Mouse (Mus musculus): ENCODE measurements around the gene Irf9. TPM values are rescaled to one million over a fixed set of nuclear protein-coding genes. Genes with fewer than 3 reads are reported as not detected.
A peak's percentile ranks its signal among the peaks of the same experiment; 100 is the strongest.

The Irf9 gene
- total and polyA plus RNA-seq, 2 experiments from 2014 or later = 7.3 to 14.8 TPM

DNA sequence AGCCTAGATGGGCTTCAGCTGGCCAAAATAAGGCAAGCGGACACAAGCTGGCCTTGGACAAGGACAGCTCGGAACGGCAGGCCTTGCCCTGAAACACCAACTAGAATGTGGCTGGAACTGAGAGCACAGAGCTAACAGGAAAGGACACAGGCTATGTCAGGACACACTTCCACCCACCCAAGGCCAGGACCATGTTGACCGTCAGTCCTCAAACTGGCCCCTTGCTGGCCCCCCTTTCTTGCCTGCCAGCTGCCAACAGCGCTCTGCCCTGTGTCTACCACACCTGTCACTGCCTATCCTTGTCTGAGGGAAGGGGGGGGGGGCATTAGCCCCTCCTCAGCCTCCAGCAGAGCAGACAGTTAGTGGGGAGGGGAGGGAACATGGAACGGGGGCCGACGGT is 28.1 kb upstream of the Irf9 start, which contains the start of gene Fitm1:
Gene Fitm1, plus strand, starts transcription at position 316 of the 400 bp plus-strand sequence.
- Histone ChIP-seq H3K27me3 (ENCODE audit: insufficient read depth, low read length) (no peaks in the 10 kb centered on the region), H3K27ac (no peak within 1 kb of the TSS), H3K4me1 (ENCODE audit: insufficient read depth, low read length) (no peaks in the 10 kb centered on the region), H3K9ac (replicated peaks; ENCODE audit: low read length) (no peak within 1 kb of the TSS), H3K4me3 (ENCODE audit: low read length) (no peak within 1 kb of the TSS), H3K9me3 (ENCODE audit: low read length) (no peaks in the 10 kb centered on the region), H3K36me3 (ENCODE audit: insufficient read depth, low read length) (no peaks in the 10 kb centered on the region), H3K4me2 (ENCODE audit: low read depth, low read length) (no peak within 1 kb of the TSS)
- WGBS = 93% methylated on average over 8 of the region's 8 CpGs
- TF ChIP-seq CTCF (IDR thresholded peaks at IDR 0.05; ENCODE audit: low read depth) = no peak
- ATAC-seq = no peak
- DNase-seq (ENCODE audit: low spot score) = no peak

DNA sequence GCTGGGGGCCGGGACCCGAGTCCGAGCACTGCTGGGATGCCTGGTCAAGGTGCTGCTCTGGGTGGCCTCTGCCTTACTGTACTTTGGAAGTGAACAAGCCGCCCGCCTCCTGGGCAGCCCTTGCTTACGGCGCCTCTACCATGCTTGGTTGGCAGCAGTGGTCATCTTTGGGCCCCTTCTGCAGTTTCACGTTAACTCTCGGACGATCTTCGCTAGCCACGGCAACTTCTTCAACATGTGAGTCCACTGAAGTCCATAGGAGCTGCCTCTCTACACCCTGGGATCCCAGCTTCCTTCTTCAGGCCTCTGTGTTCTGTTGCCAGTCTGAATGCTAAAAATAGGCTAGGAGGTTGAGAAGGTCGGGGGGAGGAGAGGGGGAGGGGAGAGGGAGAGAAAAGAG is 27.7 kb upstream of the Irf9 start:
- no peak for ATAC-seq
- TF ChIP-seq CTCF (IDR thresholded peaks at IDR 0.05; ENCODE audit: low read depth) = no peak
- no peaks in the 10 kb centered on the region for H3K27me3 ChIP-seq (ENCODE audit: insufficient read depth, low read length)
- H3K4me3 ChIP-seq (ENCODE audit: low read length) = no peak overlapping the region
- H3K27ac ChIP-seq = no peak overlapping the region
- DNase-seq (ENCODE audit: low spot score) = no peak
- no peak overlapping the region for H3K9ac ChIP-seq (replicated peaks; ENCODE audit: low read length)
- WGBS = 77% methylated on average over 13 of the region's 13 CpGs
- H3K4me2 ChIP-seq (ENCODE audit: low read depth, low read length) = no peak overlapping the region
- no peaks in the 10 kb centered on the region for H3K9me3 ChIP-seq (ENCODE audit: low read length)
- H3K36me3 ChIP-seq (ENCODE audit: insufficient read depth, low read length) = no peaks in the 10 kb centered on the region
- no peaks in the 10 kb centered on the region for H3K4me1 ChIP-seq (ENCODE audit: insufficient read depth, low read length)

DNA sequence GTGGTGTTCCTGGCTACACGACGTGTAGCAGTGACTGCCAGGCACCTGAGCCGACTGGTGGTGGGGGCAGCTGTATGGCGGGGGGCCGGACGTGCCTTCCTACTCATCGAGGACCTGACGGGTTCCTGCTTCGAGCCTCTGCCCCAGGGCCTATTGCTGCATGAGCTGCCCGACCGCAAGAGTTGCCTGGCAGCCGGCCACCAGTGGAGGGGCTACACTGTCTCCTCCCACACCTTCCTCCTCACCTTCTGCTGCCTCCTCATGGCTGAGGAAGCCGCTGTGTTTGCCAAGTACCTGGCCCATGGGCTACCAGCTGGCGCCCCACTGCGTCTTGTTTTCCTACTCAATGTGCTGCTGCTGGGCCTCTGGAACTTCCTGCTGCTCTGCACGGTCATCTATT is 27.0 kb upstream of the Irf9 start:
- no peak for DNase-seq (ENCODE audit: low spot score)
- H3K4me1 ChIP-seq (ENCODE audit: insufficient read depth, low read length) = no peaks in the 10 kb centered on the region
- no peak overlapping the region for H3K9ac ChIP-seq (replicated peaks; ENCODE audit: low read length)
- no peak overlapping the region for H3K4me3 ChIP-seq (ENCODE audit: low read length)
- H3K9me3 ChIP-seq (ENCODE audit: low read length) = no peaks in the 10 kb centered on the region
- H3K27ac ChIP-seq = no peak overlapping the region
- no peak for ATAC-seq
- 75% methylated on average over 16 of the region's 16 CpGs for WGBS
- H3K4me2 ChIP-seq (ENCODE audit: low read depth, low read length) = no peak overlapping the region
- TF ChIP-seq CTCF (IDR thresholded peaks at IDR 0.05; ENCODE audit: low read depth) = no peak
- H3K27me3 ChIP-seq (ENCODE audit: insufficient read depth, low read length) = no peaks in the 10 kb centered on the region
- 0 out of 2 replicates have a peak, but pooled peaks cover 2% of the 10 kb centered on the region for H3K36me3 ChIP-seq (ENCODE audit: insufficient read depth, low read length)

DNA sequence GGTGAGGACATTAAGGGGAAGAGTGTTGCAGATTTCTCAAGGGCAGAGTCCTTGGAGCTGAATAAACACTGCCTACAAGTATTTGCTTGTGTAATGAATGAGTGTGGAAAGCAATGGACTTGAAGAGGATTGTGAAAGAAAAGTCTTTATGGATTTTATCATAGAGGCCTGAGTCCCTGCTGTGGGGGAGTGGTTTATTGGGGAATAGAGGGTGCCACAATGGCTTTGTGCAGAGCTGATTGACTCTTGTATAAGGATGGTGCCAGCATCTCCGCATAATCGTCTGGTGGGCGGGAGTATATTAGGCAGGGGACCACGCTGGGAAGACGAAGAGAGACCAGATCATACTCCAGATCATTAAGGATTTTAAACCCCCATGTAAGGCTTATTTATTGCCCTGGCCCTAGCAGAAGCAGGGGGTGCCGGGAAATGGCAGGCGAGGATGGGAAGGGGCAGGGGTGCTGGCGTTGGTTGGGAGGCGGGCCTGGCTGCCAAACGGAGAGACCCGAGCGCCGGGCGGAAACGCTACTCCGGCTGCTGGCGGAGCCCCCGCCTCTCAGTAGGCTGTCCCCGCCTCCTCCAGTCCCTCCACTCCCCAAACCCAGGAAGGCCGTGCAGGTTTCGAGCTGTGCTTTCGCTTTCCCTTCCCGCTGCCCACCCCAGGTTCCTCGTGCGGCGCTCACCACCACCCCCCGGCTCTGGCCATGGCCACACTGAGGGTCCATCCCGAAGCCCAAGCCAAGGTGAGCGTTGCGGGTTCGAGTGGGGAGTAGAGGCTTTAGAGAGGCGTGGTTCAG is 25.3 kb upstream of the Irf9 start, which contains the start of gene Psme1:
Gene Psme1, plus strand, starts transcription at position 253 of the 797 bp plus-strand sequence.
- Histone ChIP-seq H3K36me3 (ENCODE audit: insufficient read depth, low read length) (peaks cover 9% of the 10 kb centered on the region; the same call in 1 of the 2 replicates), H3K27ac (peak within 1 kb of the TSS; percentile 85), H3K27me3 (ENCODE audit: insufficient read depth, low read length) (no peaks in the 10 kb centered on the region), H3K9ac (replicated peaks; ENCODE audit: low read length) (peak within 1 kb of the TSS; percentile 83), H3K9me3 (ENCODE audit: low read length) (no peaks in the 10 kb centered on the region), H3K4me1 (ENCODE audit: insufficient read depth, low read length) (no peaks in the 10 kb centered on the region), H3K4me2 (ENCODE audit: low read depth, low read length) (peak within 1 kb of the TSS; percentile 92), H3K4me3 (ENCODE audit: low read length) (peak within 1 kb of the TSS; percentile 57)
- ATAC-seq (peak; percentile 95), DNase-seq (ENCODE audit: low spot score) (peak; percentile 92)
- WGBS = under 1% methylated on average over 31 of the region's 32 CpGs
- no peak for TF ChIP-seq CTCF (IDR thresholded peaks at IDR 0.05; ENCODE audit: low read depth)

DNA sequence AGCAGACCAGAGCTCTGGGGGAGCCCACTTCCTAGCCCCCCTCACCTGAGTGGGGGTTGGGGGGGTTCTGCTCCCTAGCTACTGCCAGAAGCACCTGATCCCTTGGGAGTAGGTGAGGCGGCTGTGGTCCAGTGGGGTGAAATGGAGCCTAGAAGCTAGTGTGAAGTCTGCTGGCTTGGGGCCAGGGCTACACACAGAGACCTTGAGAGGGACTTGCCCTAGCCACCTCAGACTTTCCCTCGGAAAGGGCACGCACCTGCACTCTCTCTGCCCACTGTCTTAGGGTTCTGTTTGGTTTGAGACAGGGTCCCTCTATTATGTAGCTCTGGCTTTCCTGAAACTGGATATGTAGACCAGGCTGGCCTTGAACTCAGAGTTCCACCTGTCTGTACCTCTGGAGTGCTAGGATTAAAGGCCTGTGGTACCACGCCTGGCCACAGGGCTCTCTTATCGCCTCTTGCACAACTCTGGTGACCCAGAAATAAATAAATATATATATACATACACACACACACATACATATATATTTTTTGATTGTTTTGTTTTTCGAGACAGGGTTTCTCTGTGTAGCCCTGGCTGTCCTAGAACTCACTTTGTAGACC is 24.6 kb upstream of the Irf9 start:
- Histone ChIP-seq H3K27me3 (ENCODE audit: insufficient read depth, low read length) (no peaks in the 10 kb centered on the region), H3K9ac (replicated peaks; ENCODE audit: low read length) (peak overlapping the region; percentile 83), H3K4me3 (ENCODE audit: low read length) (peak overlapping the region; percentile 57), H3K27ac (peak overlapping the region; percentile 85), H3K4me2 (ENCODE audit: low read depth, low read length) (peak overlapping the region; percentile 92), H3K9me3 (ENCODE audit: low read length) (no peaks in the 10 kb centered on the region), H3K36me3 (ENCODE audit: insufficient read depth, low read length) (peaks cover 9% of the 10 kb centered on the region; the same call in 1 of the 2 replicates), H3K4me1 (ENCODE audit: insufficient read depth, low read length) (no peaks in the 10 kb centered on the region)
- DNase-seq (ENCODE audit: low spot score) (peak; percentile 64), ATAC-seq (peak; percentile 24)
- no peak for TF ChIP-seq CTCF (IDR thresholded peaks at IDR 0.05; ENCODE audit: low read depth)
- WGBS = 38% methylated on average over 6 of the region's 6 CpGs

DNA sequence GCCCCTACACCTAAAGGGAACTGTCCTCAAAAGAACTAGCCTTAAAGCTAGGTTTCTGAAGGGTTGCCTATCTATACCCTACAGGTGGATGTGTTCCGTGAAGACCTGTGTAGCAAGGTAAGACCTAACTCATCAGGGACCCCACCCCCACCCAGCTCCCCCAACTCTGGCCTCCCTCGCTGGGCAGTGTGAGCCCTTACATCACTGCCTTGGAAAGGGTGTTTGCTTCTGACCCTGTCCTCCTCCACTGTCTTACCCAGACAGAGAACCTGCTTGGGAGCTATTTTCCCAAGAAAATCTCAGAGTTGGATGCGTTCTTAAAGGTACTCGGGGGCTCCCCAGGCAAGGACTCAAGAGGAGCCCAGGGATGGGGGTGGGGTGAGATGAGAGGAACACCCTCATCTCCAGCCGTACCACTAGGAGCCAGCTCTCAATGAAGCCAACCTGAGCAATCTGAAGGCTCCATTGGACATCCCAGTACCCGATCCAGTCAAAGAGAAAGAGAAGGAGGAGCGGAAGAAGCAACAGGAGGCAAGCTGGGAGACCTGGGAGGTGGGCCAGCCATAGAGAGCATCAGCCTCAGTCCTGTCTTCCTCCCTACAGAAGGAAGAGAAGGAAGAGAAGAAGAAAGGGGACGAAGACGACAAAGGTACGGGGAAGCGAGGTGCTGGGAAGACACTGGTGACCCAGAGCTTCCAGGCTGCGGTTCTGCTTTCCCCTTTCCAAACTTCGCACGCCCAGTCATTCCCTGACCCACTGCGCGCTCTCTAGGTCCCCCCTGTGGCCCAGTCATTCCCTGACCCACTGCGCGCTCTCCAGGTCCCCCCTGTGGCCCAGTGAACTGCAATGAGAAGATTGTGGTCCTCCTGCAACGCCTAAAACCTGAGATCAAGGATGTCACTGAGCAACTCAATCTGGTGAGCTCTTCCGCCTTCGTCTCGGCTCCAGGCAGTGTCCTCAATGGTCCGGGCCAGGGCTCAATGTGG is 23.6 kb upstream of the Irf9 start:
- no peak overlapping the region for H3K9ac ChIP-seq (replicated peaks; ENCODE audit: low read length)
- no peak for TF ChIP-seq CTCF (IDR thresholded peaks at IDR 0.05; ENCODE audit: low read depth)
- H3K27ac ChIP-seq = no peak overlapping the region
- peaks cover 9% of the 10 kb centered on the region; the same call in 1 of the 2 replicates for H3K36me3 ChIP-seq (ENCODE audit: insufficient read depth, low read length)
- ATAC-seq (no peak), DNase-seq (ENCODE audit: low spot score) (no peak)
- no peak overlapping the region for H3K4me2 ChIP-seq (ENCODE audit: low read depth, low read length)
- H3K9me3 ChIP-seq (ENCODE audit: low read length) = no peaks in the 10 kb centered on the region
- WGBS = 85% methylated on average over 23 of the region's 23 CpGs
- H3K27me3 ChIP-seq (ENCODE audit: insufficient read depth, low read length) = no peaks in the 10 kb centered on the region
- H3K4me3 ChIP-seq (ENCODE audit: low read length) = no peak overlapping the region
- 0 out of 2 replicates have a peak, but pooled peaks cover 5% of the 10 kb centered on the region for H3K4me1 ChIP-seq (ENCODE audit: insufficient read depth, low read length)
